Mouse (Mus musculus) E14TG2a.4 (cell line): ENCODE measurements at regions not wholly inside any gene's neighbourhood (a gene's known extent, or its start where the extent isn't known, plus 50 kb on each side); places are given as distances from the start of the nearest gene placed in this dataset.
A peak's percentile ranks its signal among the peaks of the same experiment; 100 is the strongest.

Experiments
- H3K27me3 ChIP-seq: 2 replicates; pipeline ENCODE4 v1.6.1; 2014; ENCODE audit warnings: low read length, control low read depth; ENCODE audit not compliant: insufficient read depth
- H3K36me3 ChIP-seq: 2 replicates; pipeline ENCODE4 v1.6.1; 2014; ENCODE audit warnings: low read length, control low read depth; ENCODE audit not compliant: insufficient read depth
- H3K4me1 ChIP-seq: replicated peaks from 2 replicates; pipeline ENCODE4 v1.6.1; 2014; ENCODE audit warnings: low read depth, low read length, control low read depth
- H3K4me3 ChIP-seq: replicated peaks from 2 replicates; pipeline ENCODE4 v1.5.1; 2014; ENCODE audit warnings: mild to moderate bottlenecking, low read length
- H3K9me3 ChIP-seq: 2 replicates; pipeline ENCODE4 v1.6.1; 2014; ENCODE audit warnings: low read length, control low read depth
- CTCF ChIP-seq: conservative IDR thresholded peaks from 2 replicates; pipeline ENCODE4 v1.5.1; 2014; ENCODE audit warnings: low read length
- NANOG ChIP-seq: IDR thresholded peaks from 2 replicates; pipeline ENCODE4 v1.6.1; 2014; ENCODE audit warnings: borderline replicate concordance, low read length, mixed read lengths
- POU5F1 ChIP-seq: IDR thresholded peaks from 2 replicates; pipeline ENCODE4 v1.6.1; 2014; ENCODE audit warnings: low read length, borderline replicate concordance

- no peak overlapping the region for H3K4me3 ChIP-seq
- H3K27me3 ChIP-seq: peaks cover 3% of the 10 kb centered on the region; the same call in 1 of the 2 replicates
- H3K4me1 ChIP-seq: peaks cover 5% of the 10 kb centered on the region; the same call in 1 of the 2 replicates
- TF ChIP-seq CTCF: no peak
- no peak for TF ChIP-seq POU5F1
- TF ChIP-seq NANOG: no peak
- H3K36me3 ChIP-seq: no peaks in the 10 kb centered on the region
- H3K9me3 ChIP-seq: no peaks in the 10 kb centered on the region
Measured at GRCm38 (mm10) chr13:47298010-47298409, 175.6 kb downstream of the Rnf144b start.

DNA sequence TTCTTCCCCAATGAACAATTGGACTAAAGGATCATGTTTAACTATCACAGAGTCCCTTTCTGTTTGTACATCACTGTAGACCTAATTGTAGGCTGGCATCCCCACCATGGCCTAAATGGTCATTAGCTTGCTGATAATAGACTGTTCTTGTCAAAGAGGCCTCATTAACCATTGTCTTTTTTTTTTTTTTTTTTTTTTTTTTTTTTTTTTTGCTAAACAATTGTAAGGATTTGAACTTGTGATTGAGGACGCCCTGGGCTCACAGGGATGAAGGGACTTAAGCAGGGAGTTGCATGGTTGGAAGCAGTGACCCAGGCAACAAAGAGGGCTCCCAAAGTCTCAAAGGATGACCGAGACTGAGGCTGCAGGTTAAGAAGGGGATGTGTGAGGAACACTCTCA lies 178.0 kb downstream of the Rnf144b start:
- H3K36me3 ChIP-seq: no peaks in the 10 kb centered on the region
- no peak overlapping the region for H3K4me3 ChIP-seq
- H3K4me1 ChIP-seq: peaks cover 5% of the 10 kb centered on the region; the same call in 1 of the 2 replicates
- H3K27me3 ChIP-seq: peaks cover 3% of the 10 kb centered on the region; the same call in 1 of the 2 replicates
- no peaks in the 10 kb centered on the region for H3K9me3 ChIP-seq
- TF ChIP-seq NANOG (no peak), CTCF (no peak)

- Histone ChIP-seq H3K4me1 (peaks cover 5% of the 10 kb centered on the region; the same call in 1 of the 2 replicates), H3K36me3 (no peaks in the 10 kb centered on the region), H3K27me3 (peaks cover 3% of the 10 kb centered on the region; the same call in 1 of the 2 replicates), H3K9me3 (no peaks in the 10 kb centered on the region), H3K4me3 (no peak overlapping the region)
- TF ChIP-seq POU5F1 (no peak), CTCF (0 out of 2 replicates have a peak, but pooled peaks have one; percentile 11), NANOG (no peak)
Measured at GRCm38 (mm10) chr13:47301070-47301469, 178.6 kb downstream of the Rnf144b start.

DNA sequence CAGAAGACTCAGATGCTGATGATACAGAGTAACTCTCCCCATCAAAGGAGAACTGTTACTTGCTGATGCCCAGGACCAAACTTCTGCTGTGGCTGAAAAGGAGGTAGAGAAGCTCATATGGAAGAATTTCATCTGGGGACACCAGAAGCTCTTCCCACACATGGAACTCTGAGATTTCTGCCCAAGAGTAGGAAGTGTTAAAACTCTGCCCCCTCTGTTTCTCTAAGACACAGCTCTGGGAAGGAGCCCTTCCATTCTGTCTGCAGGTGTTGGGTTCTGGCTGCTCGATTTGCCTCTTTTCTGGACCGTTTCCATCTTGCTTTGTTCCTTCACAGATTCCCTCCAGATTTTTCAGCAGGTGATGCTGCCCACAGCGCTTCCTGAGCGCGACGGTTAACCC lies 187.0 kb downstream of the Rnf144b start:
- Histone ChIP-seq H3K4me3 (no peak overlapping the region), H3K27me3 (0 out of 2 replicates have a peak, but pooled peaks cover 6% of the 10 kb centered on the region), H3K36me3 (no peaks in the 10 kb centered on the region), H3K4me1 (no peaks in the 10 kb centered on the region), H3K9me3 (no peaks in the 10 kb centered on the region)
- TF ChIP-seq POU5F1: no peak
- TF ChIP-seq NANOG: no peak
- TF ChIP-seq CTCF: no peak

- Histone ChIP-seq H3K9me3 (no peaks in the 10 kb centered on the region), H3K27me3 (0 out of 2 replicates have a peak, but pooled peaks cover 6% of the 10 kb centered on the region), H3K4me1 (no peaks in the 10 kb centered on the region), H3K36me3 (no peaks in the 10 kb centered on the region), H3K4me3 (no peak overlapping the region)
- TF ChIP-seq POU5F1 (no peak), NANOG (no peak), CTCF (no peak)
Measured at GRCm38 (mm10) chr13:47310751-47311202, 188.3 kb downstream of the Rnf144b start.

DNA sequence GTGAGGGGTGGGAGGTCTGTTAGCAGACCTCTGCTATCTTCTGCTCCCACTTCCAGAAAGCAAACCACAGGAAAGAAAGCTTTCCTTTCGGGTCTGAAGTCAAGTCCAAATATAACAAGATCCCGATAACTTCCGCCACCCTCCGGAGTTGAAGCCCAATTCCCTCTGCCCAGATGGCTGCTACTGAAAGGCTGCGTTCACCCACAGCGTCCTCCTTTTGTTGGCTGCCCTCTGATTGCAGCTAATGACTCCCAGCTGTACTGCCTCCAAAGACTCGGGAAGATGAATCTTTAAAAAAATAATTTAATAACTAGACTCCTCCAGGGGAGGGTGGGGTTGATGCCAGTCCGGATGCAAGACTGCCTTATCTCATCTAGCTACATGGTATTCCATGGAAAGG lies 197.1 kb downstream of the Rnf144b start:
- no peak overlapping the region for H3K4me3 ChIP-seq
- TF ChIP-seq CTCF: no peak
- no peak for TF ChIP-seq POU5F1
- no peak for TF ChIP-seq NANOG
- H3K36me3 ChIP-seq: no peaks in the 10 kb centered on the region
- peaks cover 12% of the 10 kb centered on the region for H3K27me3 ChIP-seq
- H3K4me1 ChIP-seq: peaks cover 7% of the 10 kb centered on the region; the same call in 1 of the 2 replicates
- H3K9me3 ChIP-seq: no peaks in the 10 kb centered on the region

DNA sequence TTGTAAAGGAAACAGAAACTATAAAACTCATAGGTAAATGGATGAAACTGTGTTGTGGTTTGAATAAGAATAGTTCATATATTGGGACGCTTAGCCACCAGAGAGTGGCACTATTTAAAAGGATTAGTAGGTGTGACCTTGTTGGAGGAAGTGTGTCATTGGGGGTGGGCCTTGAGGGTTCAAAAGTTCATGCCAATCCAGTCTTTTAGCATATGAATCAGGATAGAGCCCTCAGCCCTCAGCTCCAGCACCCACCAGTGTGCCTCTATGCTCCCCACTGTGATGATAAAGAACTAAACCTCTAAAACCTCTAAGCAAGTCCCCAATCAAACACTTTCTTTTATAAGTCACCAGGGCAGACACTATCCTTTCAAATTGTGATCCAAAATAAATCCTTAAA lies 199.4 kb downstream of the Rnf144b start:
- H3K4me1 ChIP-seq: peaks cover 7% of the 10 kb centered on the region; the same call in 1 of the 2 replicates
- H3K4me3 ChIP-seq: no peak overlapping the region
- H3K27me3 ChIP-seq: peaks cover 12% of the 10 kb centered on the region
- no peaks in the 10 kb centered on the region for H3K36me3 ChIP-seq
- no peak for TF ChIP-seq NANOG
- no peak for TF ChIP-seq POU5F1
- no peak for TF ChIP-seq CTCF
- no peaks in the 10 kb centered on the region for H3K9me3 ChIP-seq

- no peak overlapping the region for H3K4me3 ChIP-seq
- TF ChIP-seq NANOG (no peak), CTCF (no peak), POU5F1 (no peak)
- no peaks in the 10 kb centered on the region for H3K9me3 ChIP-seq
Measured at GRCm38 (mm10) chr13:47335996-47336684, 213.7 kb downstream of the Rnf144b start.

GRCm38 (mm10) chr13:47336865-47337441 lies 214.5 kb downstream of the Rnf144b start:
- H3K9me3 ChIP-seq: no peaks in the 10 kb centered on the region
- H3K27me3 ChIP-seq: peaks cover 4% of the 10 kb centered on the region; the same call in 1 of the 2 replicates
- no peak overlapping the region for H3K4me3 ChIP-seq
- H3K4me1 ChIP-seq: peaks cover 9% of the 10 kb centered on the region
- TF ChIP-seq NANOG: no peak
- no peak for TF ChIP-seq POU5F1
- TF ChIP-seq CTCF: no peak
- H3K36me3 ChIP-seq: no peaks in the 10 kb centered on the region

More at GRCm38 (mm10) chr13:47335996-47336684, 213.7 kb downstream of the Rnf144b start:
- peaks cover 4% of the 10 kb centered on the region; the same call in 1 of the 2 replicates for H3K27me3 ChIP-seq
- no peaks in the 10 kb centered on the region for H3K36me3 ChIP-seq
- H3K4me1 ChIP-seq: peaks cover 9% of the 10 kb centered on the region
